9 mouse cellular contexts compared by ENCODE assay signal in genomic region chr8:12607223-12607622, GRCm38 (mm10). TPM values are rescaled to one million over a fixed set of nuclear protein-coding genes. Genes with fewer than 3 reads are reported as not detected.
DNase-seq lines count a peak whose midpoint lies in the region; ATAC-seq lines count a peak whose summit lies in the region.
"Had no signal": no experiment of that assay in that cellular context is flagged by ENCODE, and none has a peak within 500 bp of the region (broad histone marks: within the 10 kb centered on the region; RNA-seq: fewer than 3 reads in every experiment).

No protein-coding gene starts in this region.

- no peaks in the 10 kb centered on the region for H3K36me3 ChIP-seq in forebrain, embryonic 15.5 days
- H3K36me3 ChIP-seq in hindbrain, embryonic 16.5 days (ENCODE audit: control insufficient read depth, insufficient read depth, low read length) = no peaks in the 10 kb centered on the region
- H3K36me3 ChIP-seq: limb, embryonic 15.5 days had no signal

- no peak overlapping the region for H3K4me3 ChIP-seq in forebrain, embryonic 15.5 days
- H3K4me3 ChIP-seq in hindbrain, embryonic 16.5 days (ENCODE audit: low read length) = no peak overlapping the region
- H3K4me3 ChIP-seq: limb, embryonic 15.5 days had no signal

- no peak overlapping the region for H3K9ac ChIP-seq in forebrain, embryonic 15.5 days (replicated peaks)
- H3K9ac ChIP-seq in hindbrain, embryonic 16.5 days (ENCODE audit: low read depth, low read length) = no peak overlapping the region
- H3K9ac ChIP-seq: limb, embryonic 15.5 days had no signal

- no peaks in the 10 kb centered on the region for H3K27me3 ChIP-seq in forebrain, embryonic 15.5 days
- no peaks in the 10 kb centered on the region; the same call in 1 of the 2 replicates for H3K27me3 ChIP-seq in hindbrain, embryonic 16.5 days (replicated peaks; ENCODE audit: control insufficient read depth, insufficient read depth, low read length)
- H3K27me3 ChIP-seq: limb, embryonic 15.5 days had no signal

- WGBS in forebrain, embryonic 15.5 days = 19% methylated on average over 6 of the region's 6 CpGs
- WGBS in hindbrain, embryonic 16.5 days = 26% methylated on average over 6 of the region's 6 CpGs

- ATAC-seq in forebrain, embryonic 15.5 days (replicated peaks) = peak; percentile 58
- peak; percentile 63; the same call in 1 of the 2 replicates for ATAC-seq in hindbrain, embryonic 16.5 days

- H3K4me2 ChIP-seq in forebrain, embryonic 15.5 days (replicated peaks) = no peak overlapping the region
- no peak overlapping the region for H3K4me2 ChIP-seq in hindbrain, embryonic 16.5 days (ENCODE audit: low read length)
- H3K4me2 ChIP-seq: limb, embryonic 15.5 days had no signal

- no peaks in the 10 kb centered on the region for H3K4me1 ChIP-seq in forebrain, embryonic 15.5 days
- no peaks in the 10 kb centered on the region for H3K4me1 ChIP-seq in hindbrain, embryonic 16.5 days (ENCODE audit: control insufficient read depth, insufficient read depth, low read depth, low read length)

- peak; percentile 55 for DNase-seq in Muller cell, postnatal 12 days (ENCODE audit: inconsistent ontology term)
- peak; percentile 55 for DNase-seq in cerebellum, adult 11 months
- peak; percentile 67 to 79 for DNase-seq in layer of hippocampus, postnatal 14 days (ENCODE audit: low spot score in 2 of 2)
- DNase-seq in lung, postnatal 36 days = peak; percentile 90
- peak; percentile 82 for DNase-seq in right cerebral cortex, adult 18-20 months
- DNase-seq in urinary bladder, adult 2 months (ENCODE audit: low spot score) = peak; percentile 44

- no peak overlapping the region for H3K27ac ChIP-seq in forebrain, embryonic 15.5 days (replicated peaks)
- H3K27ac ChIP-seq in hindbrain, embryonic 16.5 days (ENCODE audit: low read depth, low read length) = no peak overlapping the region
- H3K27ac ChIP-seq: limb, embryonic 15.5 days had no signal

- H3K9me3 ChIP-seq in forebrain, embryonic 15.5 days = no peaks in the 10 kb centered on the region
- no peaks in the 10 kb centered on the region for H3K9me3 ChIP-seq in hindbrain, embryonic 16.5 days (ENCODE audit: control insufficient read depth, low read length)
- H3K9me3 ChIP-seq: limb, embryonic 15.5 days had no signal

RNA-seq across cellular contexts. Expression of gene Spaca7, which starts 34.4 kb away (rescaled TPM):
- not detected in 2 replicates for polyA plus RNA-seq in forebrain, embryonic 15.5 days (2015; fragmentation: Nextera tagmentation; extraction: Ambion mirVana)
- not detected in 2 replicates for polyA plus RNA-seq in hindbrain, embryonic 16.5 days (2015; fragmentation: Nextera tagmentation; extraction: Ambion mirVana)
- not detected for total RNA-seq in layer of hippocampus, postnatal 14 days (2021)
- not detected in 2 replicates for polyA plus RNA-seq in urinary bladder, adult 2 months (2012; rRNA removed)
- polyA plus RNA-seq: limb, embryonic 15.5 days had no signal
